Mouse (Mus musculus) layer of hippocampus, postnatal 36 days (tissue): ENCODE measurements around the gene Pitpna. TPM values are rescaled to one million over a fixed set of nuclear protein-coding genes. Genes with fewer than 3 reads are reported as not detected.
A peak's percentile ranks its signal among the peaks of the same experiment; 100 is the strongest.

Experiments used
- DNase-seq, 2 experiments: peaks; one replicate each; pipeline ENCODE4 v3.0.0; 2022
- total RNA-seq, 2 experiments: library from RNA; stranded (reverse); gene quantifications; 2 replicates each; pipeline ENCODE4 v1.2.3; 2021

The Pitpna gene
- total RNA-seq, 2 experiments from 2014 or later: 283 to 291 TPM

DNA sequence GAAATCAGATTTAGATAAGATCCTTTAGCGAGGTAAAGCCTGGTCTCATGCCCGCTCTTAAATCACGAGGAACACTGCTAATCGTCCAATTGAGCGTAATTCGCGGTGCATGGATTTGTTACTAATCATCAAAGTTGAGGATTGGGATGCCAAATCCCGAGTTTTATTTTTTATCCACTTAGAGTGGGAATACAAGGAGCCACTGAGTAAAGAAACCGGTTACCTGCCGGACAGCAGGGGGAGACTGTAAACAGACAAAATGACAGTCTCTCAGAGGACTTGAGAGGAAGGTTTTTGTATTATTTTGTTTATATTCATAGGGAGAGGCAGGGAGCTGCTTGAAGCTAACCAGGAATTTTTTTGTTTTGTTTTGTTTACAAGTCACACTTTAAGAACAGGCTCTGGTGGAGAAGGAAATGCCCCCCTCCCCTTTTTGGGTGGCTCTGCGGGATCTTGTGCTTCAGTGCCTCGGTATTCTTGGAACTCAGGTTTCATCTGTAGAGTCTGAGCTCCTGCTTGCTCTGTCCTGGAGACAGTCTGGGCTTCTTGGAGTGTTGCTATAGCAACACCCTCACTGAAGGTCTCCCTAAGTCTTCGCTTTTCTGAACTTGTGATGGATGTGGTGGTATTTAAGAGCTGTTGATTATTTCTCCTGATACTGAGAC lies 43.8 kb downstream of the Pitpna start:
- DNase-seq: no peak

DNA sequence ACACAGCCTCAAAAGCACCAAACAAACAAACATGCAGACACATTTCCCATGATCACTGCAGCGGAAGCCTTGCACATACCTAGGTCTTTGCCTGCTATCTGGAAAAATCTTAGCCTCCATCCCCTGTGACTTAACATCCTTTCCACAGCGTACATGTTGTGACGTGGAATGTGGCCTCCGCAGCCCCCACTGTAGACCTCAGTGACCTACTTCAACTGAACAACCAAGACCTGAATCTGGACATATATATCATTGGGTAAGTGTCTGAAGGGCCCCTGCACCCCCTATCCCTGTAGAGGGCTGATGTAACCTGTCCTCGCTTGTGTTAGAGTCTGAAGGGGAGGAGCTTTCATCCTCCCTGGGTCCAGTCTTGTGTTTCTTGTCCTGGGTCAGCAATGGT lies 45.0 kb downstream of the Pitpna start:
- no peak for DNase-seq

DNA sequence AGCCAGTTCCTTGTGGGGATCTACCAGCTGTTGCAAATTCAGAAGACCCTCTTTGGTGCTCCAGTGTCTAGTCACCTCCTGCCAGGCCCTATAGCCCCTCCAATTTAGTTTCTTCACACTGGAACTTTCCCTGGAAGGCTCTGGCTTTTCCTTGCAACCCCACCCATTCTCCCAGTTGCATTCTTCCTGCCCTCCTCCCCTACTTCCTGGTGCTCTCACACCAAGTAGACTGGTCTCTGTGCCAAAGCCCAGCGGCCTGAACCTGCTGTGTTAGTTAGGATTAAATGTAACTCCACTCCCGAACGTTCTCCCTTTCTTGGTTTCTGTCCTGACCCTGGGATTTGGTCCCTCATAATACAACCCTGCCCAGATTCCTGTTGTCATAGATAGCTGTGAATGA lies 46.9 kb downstream of the Pitpna start:
- no peak for DNase-seq

DNA sequence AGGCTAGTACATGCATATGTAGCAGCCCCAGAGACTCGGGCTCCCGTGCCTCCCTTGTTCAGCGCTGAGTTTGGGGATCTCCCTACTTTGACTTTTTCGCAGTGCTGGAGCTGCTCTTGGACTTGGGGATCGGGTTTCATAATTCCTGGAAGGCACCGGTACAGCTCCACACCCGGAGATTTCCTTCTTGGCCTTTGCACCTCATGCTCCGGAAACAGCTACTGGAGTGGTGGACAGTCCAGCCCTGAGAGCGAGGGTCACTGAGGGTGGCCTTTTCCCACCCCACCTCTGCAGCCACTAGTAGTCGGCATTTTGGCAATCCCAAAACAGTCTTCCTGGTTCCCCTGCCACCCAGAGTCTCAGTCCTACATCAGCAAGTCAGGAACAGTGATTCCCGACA lies 47.4 kb downstream of the Pitpna start:
- DNase-seq: no peak

DNA sequence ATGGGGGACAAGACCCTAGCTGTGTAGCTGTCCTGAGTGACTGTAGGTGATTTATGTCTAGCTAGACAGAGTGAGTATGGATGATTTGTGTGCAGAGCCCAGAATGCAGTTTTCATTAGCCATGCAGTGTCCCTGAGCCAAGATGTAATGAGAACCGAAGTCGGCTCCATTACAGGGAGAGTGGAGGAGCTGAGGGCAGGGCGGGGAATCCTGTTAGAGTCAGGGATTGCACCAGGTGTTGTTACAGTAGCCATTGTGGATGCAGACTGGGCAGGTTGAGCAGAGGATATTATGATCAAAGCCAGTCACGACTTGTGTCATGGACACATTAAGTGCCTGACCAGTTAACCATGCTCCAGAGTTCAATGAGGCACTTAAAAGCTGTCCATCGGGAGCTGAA lies 55.4 kb downstream of the Pitpna start:
- DNase-seq: no peak

DNA sequence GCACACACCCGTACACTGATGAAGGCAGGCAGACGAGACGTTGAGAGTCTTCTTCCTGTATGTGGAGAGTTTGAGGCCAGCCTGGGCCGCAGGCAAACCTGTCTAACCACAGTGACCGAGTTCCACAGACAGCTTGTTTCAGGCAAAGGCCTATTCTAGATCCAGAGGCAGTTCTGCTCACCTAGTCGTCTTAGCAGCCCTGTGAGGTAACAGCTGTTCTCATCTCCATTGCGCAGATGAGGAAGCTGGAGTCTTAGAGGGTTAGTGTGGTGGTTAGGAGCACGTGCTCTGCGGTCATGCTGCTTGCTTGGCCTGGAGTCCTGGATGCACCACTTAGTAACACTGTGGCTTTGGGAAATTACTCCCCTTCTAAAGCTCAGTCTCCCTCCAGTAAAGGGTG lies 56.8 kb downstream of the Pitpna start:
- DNase-seq: no peak

DNA sequence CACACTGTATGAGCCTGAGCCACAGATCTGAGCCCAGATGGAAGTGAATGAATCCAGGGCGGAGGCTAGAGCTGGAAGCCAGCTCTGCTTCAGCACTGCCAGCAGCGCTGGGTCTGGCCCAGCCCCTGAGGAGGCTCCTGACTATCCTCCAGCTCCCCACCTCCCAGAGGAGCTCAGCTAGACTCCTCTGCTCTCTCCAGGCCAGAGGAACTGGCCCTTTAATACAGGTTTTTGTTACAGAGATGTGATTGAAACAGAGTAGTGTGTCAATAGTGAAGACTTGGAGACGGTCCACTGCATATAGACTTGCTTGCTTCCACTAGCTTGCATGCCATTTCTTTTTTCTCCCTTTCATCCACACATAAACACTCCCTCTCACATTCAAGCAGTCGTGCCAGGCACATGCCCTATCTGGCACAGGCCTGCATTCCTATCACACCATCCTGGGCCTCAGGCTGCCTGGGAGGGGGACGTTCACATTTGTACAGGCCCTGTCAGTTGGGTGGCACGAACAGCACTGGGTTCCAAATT lies 59.8 kb downstream of the Pitpna start:
- DNase-seq: peak; percentile 70 to 71

DNA sequence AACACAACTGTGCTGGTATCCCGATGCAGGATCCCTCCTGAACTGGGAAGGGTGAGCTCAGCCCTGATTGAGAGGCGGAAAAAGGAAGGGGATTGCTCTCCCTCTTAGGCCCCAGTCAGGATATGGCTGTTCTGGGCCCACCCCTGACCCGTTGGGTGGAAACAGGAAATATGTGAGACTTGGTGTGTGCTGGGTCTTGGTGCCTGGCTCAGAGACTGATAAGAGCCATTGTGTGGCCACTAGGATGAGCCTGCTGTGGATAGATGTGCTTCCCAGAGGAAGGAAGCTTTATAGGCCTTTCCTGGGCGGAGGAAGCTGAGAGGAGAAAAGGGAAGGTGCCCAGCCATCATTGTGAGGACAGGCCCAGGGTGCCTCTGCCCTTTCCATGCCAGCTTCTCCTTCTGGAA lies 61.3 kb downstream of the Pitpna start:
- no peak for DNase-seq

DNA sequence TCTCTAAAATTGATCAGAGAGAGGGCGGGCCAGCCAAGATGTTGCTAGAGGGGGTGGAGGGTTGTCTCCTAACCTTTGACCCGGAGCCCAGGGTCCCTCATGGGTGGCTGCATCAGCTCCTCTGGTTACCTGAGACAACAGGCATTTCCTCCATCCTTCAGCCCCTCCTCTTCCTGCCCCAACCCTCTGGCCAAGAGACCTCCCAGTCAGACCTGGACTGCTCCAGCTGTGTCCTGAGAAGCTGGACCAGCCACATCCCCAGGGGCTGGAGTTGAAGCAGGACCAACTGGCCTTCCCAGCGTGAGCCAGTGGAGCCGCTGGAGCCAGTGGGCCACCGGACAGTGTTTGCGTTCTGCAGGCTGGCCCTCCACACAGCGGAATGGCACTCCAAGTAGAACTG lies 62.4 kb downstream of the Pitpna start, which contains the start of gene Myo1c:
TSS of gene Myo1c (plus strand) at position 194 of the 400 bp plus-strand sequence.
- DNase-seq: no peak

DNA sequence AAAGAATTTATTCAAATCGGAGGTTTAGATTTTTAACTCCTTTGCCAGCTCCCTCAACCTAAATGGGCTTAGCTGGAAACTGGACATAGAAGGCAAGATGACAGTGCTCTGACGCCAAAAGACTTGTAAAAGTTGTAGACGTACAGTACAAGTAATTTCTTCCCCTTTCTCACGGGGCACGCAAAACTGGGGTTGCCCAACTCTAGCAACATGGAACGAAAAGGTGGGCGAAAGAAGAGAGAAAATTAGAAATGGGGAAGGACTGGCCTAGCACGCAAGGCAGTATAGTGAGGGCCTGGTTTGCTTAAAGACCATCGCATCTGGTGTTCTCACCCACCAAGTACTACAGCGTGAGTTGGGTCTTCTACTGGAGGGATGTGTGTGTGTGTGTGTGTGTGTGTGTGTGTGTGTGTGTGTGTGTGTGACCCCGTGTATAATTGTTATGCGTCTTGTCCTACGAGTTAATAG lies 63.1 kb downstream of the Pitpna start:
- no peak for DNase-seq

DNA sequence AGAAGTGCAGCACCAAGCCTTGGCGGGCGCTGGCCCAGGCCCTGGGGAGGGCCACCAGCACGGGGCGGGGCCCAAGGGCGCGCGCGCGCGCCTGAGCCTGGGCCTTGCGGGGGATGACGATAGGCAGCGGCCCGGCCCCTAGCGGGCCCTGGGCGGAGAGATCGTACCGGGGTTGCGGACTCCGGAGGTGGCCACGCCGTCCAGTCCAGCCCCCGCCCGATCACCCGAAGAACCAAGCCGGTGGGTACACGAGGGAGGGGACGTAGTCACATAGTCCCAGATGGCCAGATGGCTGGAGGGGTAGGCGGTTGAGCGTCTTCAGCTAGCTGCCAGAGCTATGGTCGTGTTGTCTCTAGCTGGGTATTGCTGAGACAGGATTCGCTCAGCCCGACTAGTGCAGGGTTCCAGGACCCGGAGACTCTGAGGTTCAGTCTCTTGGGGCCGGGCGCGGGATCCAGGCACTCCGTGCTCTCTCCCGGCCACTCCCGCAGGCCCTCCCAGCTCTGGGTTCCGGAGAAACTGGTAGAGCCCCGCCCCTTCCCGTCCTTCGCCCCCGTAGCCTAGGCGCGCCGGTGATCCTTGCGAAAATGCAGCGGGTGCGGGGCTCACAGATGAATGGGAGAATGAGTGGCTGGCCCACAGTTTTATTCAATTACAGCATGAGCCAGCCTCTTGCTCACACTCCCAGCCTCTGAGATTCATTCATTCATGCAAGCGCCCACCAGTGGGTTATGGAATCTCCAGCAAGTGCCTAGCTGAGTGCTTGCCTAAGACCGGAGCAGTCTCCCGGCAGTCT lies 63.7 kb downstream of the Pitpna start:
- DNase-seq: peak; percentile 75 to 76

DNA sequence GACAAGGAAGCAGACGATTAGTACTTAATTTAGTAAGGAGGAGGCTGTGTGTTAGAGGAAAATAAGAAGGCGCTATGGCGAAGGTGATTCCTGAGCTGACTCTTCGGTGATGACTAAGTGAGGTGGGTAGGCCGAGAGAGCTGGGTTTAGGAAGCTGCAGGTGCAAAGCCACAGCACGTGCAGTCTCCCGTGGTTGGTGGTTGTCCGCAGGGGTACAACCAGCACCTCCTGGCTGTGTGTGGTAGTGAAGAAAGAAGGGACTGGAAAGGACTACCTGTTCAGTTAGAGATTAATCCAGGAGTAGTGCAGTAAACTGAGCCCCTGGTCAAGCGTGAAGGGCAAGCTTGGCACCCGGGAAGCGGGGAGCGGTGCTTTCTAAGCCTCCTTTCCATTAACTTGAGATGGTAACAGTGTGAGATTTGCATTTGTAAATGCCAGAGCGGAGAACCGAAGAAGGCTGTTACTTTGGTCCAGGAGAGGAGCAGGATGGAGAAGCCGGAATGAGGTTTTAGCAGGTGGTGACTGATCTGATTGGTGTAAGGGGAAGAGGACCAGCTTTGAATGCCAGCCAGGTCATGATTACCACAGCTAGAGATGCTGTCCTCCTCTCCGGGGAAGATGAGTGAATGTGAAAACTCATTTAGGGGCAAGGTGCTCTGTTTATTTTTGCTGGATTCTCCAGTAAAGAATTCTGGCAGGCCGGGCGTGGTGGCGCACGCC lies 64.5 kb downstream of the Pitpna start:
- DNase-seq: no peak

DNA sequence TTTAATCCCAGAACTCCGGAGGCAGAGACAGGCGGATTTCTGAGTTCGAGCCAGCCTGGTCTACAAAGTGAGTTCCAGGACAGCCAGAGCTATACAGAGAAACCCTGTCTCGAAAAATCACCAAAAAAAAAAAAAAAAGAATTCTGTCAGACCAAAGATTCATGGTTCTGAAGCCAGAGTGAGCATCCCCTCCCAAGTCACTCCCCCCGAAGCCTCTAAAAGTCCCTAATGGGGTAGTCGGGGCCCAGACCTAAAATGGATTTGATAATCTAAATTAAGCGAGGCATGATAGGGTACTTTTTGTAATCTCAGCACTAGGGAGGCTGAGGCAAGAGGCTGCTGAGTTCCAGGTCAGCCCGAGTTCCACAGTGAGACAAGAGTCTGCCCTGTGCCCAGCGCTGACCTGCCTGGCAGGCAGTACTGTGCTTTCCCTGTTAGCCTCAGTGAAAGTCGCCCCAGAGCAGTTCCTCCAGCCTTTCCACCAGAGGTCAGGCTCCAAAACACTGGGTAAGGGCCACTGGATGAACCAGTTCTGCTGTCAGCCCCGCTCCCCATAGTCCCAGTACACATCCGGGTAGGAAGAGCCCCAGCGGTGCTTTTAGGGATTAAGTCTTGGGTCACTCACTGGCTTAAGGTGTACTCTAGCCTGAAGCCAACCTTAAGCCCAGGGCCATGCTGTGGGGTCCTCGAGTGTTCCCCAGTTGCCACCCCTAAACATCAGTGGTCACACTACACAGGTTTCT lies 65.2 kb downstream of the Pitpna start:
- DNase-seq: no peak

DNA sequence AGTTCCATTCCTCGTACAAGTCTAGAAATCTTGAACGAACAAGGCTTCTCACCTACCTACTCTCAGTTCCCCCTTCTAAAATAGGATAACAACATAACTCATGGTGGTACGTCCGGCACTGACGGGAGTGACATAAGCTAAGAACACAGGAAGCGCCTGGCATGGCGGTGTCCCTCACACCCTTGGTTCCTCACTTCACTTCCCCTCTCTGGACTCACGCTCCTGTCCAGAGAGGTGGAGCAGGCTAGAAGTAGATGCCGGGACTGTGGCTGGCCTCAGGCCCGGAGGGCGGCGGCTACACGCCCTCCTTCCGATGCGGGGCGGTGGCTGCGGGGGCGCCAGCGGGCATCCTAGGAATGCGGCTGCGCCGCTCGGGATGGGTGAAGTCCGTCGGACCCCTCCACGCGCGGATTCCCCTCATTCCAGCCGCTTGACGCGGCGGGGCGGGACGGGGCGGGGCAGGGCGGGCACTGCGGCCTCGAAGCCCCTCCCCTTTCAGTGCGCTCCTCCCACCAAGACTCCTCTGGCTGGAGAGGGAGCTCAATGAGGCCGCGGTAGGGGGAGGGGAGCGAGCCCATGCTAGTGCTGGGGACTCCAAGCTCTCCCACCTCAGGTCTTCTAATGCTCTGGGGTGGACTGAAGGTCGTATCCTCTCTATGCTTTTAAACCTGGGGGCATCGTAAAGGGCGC lies 66.0 kb downstream of the Pitpna start:
- DNase-seq: peak in 1 of 2 experiments; percentile 40

DNA sequence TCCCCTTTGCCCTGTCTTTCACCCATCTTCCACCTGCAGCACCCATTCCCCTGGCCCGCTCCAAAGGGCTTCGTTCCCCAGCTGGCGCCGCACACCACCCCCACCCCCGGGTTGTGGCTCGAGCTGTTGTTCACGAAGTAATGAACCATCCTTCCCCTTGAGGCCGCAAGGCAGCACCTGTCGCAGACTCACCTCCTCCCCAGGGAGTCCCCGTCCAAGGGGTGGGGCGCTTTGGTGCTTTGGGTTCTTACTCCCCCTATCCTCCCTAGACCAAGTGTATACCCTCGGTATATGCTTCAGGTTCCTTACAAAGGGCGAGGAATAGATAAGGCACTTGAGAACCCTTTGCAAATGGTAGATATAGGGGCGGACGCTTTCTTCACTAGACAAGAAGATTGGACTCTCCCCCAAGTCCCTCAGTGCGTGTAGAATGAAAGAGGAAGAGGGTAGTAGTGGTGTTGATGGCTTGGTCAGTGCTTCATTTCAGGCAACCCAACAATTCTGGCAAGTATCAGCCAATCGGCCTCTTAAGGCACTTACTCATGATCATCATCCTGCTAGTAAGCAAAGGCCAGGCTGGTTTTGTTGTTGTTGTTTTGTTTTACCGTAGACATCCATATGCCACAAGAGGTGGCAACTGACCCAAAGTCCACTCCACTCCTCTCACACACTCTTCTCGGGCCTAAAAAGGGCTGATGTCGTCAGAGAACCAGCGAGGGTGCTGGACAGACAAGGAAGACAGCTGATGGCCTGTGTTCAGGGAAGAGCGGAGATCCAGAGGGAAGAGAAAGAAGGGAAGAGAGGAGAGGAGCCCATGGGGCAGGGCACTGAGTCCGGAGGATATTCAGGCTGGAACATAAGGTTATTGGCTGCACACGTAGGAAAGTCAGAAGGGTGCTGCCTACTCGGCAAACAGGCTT lies 66.8 kb downstream of the Pitpna start:
- DNase-seq: no peak

DNA sequence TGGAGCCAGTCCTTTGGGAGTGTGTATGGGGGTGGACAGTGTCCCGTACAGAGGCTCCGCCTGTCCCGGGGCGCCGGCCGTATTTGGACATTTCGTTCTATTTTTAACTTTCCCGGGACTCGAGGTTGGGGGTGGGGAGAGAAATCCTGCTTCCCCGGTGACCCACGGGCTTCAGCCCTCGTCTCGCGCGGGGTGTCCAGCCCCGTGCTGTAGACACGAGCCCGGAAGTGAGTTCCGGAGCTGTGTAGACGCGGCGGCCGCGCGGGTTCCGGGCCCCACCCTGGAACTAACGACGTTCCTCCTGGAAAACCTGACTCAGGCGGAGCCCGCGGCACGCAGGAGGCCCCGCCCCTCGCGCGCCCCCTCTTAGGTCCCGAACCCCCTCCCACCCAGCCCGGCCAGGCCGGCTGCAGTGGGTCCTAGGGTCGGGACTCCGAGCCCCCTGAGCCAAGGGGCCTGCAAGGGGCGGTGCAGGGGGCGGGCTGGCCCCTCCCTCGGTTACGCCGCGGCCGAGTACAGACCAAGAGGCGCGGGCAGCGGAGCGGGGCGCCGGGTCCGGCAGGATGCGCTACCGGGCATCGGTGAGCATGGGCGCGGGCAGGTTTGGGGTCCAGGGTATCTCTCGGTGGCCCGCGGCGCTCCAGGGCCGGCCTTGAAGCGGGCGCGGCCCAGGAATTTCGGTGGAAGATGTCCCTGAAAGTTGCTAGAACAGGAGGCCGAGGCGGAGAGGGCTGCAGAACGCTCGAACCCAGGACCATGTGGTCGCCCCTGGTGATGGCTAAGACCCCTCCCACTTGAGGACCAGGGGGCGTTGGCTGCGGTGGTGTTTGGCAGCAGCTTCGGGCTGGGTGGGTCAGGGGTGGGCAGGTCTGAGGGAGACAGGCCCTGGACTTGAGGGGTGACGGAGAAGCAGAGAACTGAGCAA lies 68.0 kb downstream of the Pitpna start:
- peak in 1 of 2 experiments; percentile 53 for DNase-seq

DNA sequence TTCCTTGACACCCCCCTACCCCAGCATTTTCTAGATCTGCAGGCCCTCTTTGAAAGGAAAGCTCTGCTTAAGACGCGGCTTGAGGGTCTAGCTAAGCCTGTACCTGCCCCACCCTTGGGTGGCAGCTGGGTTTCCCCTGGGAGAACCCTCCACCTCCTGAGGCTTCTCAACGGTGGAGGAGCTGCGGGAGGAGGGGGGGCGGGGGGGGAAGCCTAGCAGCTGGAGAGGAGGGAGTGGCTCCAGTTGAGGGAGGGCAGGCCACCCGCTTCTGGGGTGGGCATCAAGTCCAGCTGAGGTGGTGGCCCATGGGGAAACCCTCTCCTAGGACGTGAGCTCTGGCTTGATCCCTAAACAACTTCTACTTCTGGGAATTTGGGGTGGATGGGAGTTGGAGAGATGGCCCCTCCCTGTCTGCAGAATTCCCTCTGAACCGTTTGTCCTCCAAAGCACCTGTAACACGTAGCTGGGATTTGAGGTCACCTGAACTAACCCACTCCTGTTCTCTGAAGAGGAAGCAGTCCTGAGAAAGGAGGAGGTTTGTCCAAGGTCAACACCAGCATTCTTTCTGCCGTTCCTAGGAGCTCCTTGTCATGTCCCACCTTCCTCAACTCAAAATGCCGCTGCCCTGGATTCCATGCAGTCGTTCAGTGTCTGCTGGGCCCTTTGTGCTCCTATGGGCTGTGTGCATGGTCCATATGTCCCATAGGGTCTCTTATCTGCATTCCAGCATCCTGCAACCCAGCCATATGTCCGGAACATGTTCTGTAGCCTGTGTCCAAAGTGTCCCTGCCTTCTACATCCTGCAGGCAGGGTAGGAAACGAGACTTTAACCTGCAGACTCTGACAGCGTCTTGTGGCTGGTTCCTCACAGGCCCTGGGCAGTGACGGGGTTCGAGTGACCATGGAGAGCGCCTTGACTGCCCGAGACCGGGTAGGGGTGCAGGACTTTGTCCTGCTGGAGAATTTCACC lies 69.0 kb downstream of the Pitpna start:
- DNase-seq: no peak

DNA sequence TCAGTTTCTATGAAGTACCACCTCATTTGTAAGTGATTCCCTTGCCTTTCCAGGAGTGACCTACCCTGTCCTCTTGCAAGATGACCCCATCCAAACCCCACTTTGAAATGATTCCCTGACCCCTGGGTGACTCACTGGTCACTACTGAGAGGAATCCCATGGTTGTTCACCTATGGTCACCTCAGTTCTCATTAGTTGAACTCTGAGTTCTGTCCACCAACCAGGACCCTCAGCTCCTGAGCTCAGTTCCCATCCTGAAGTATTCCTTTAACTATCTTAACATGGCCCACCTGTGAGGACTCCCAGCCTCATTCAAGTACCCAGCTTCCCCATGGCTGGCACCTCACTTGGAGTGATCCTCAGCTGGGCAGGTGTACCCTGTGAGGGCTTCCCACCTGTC lies 69.9 kb downstream of the Pitpna start:
- no peak for DNase-seq
